Mouse (Mus musculus): ENCODE measurements around the gene Cyth1.

GRCm38 (mm10) chr11:118203469-118203868 lies 44.9 kb downstream of the Cyth1 start:
- TF ChIP-seq MEF2A (IDR thresholded peaks at IDR 0.05; ENCODE audit: borderline replicate concordance, low read depth, low read length) = peak; percentile 93
- no peak for TF ChIP-seq CTCF (conservative IDR thresholded peaks at IDR 0.05 in 1 of 2, IDR thresholded peaks at IDR 0.05 in 1 of 2; ENCODE audit: low read depth in 2 of 2, low read length in 2 of 2)
- TF ChIP-seq RCOR1 (conservative IDR thresholded peaks at IDR 0.05; ENCODE audit: low read depth, low read length) = 0 out of 2 replicates have a peak, but pooled peaks have one; percentile 53
- TF ChIP-seq POLR2AphosphoS2 (IDR thresholded peaks at IDR 0.05; ENCODE audit: low read depth, low read length) = no peak
- no peak for TF ChIP-seq ZNF384 (IDR thresholded peaks at IDR 0.05; ENCODE audit: low read depth, low read length)
- TF ChIP-seq POLR2A (IDR thresholded peaks at IDR 0.05; ENCODE audit: low read depth, low read length) = no peak
- 0 out of 2 replicates have a peak, but pooled peaks have one; percentile 48 for TF ChIP-seq MAZ (IDR thresholded peaks at IDR 0.05; ENCODE audit: low read depth, low read length)
- TF ChIP-seq KAT2A (IDR thresholded peaks at IDR 0.05; ENCODE audit: insufficient replicate concordance, low read length) = no peak
- no peak for TF ChIP-seq USF1 (IDR thresholded peaks at IDR 0.05; ENCODE audit: low read depth, low read length)
- peak; percentile 78 for TF ChIP-seq EP300 (IDR thresholded peaks at IDR 0.05; ENCODE audit: low read length)
- 0 out of 2 replicates have a peak, but pooled peaks have one; percentile 24 for TF ChIP-seq CHD2 (IDR thresholded peaks at IDR 0.05; ENCODE audit: low read length)
- peak; percentile 73 for TF ChIP-seq SIN3A (IDR thresholded peaks at IDR 0.05; ENCODE audit: low read length)
